Mouse (Mus musculus) c-Kit-positive CD71-positive TER-119-negative erythroid progenitor cells, embryonic 14.5 days (primary cell): ENCODE results near the gene Fam216b.

Experiments used
- DNase-seq: peaks from one replicate; pipeline ENCODE4 v3.0.0-alpha.2; 2013; ENCODE audit warnings: low read depth

Gene Fam216b

GRCm38 (mm10) chr14:78043079-78043478 is 45.7 kb downstream of the Fam216b start:
- no peak for DNase-seq

GRCm38 (mm10) chr14:78041886-78042526 is 46.8 kb downstream of the Fam216b start:
- no peak for DNase-seq

- DNase-seq, result no peak
Measured at GRCm38 (mm10) chr14:78040643-78041042, 48.2 kb downstream of the Fam216b start.

- no peak for DNase-seq
Measured at GRCm38 (mm10) chr14:78038876-78039275, 49.9 kb downstream of the Fam216b start.
